Mouse (Mus musculus) neural tube, embryonic 14.5 days (tissue): ENCODE data around the gene A830018L16Rik. TPM values are rescaled to one million over a fixed set of nuclear protein-coding genes. Genes with fewer than 3 reads are reported as not detected.
"Not testable (repeated sequence)": the region's sequence is repeated elsewhere in the genome, so short reads cannot be mapped to it uniquely, and the experiment has no call there.

ENCODE experiments used
- ATAC-seq: fragments of 200-750 bp; cut with Nextera tagmentation; 2 replicates; pipeline ENCODE4 v1.8.0; 2017; ENCODE audit warnings: low read depth, mild to moderate bottlenecking, moderate TSS enrichment, moderate library complexity
- H3K27ac ChIP-seq: fragments of 300-500 bp; sonication (generic); 2 replicates; pipeline ENCODE4 v1.5.1; 2014; ENCODE audit warnings: low read depth, mild to moderate bottlenecking, control low read depth, low read length, moderate library complexity, mixed read lengths
- H3K27me3 ChIP-seq: fragments of 300-500 bp; sonication (generic); 2 replicates; pipeline ENCODE4 v1.6.1; 2014; ENCODE audit warnings: low read length; ENCODE audit not compliant: control insufficient read depth, insufficient read depth
- H3K36me3 ChIP-seq: fragments of 300-500 bp; sonication (generic); 2 replicates; pipeline ENCODE4 v1.6.1; 2014; ENCODE audit warnings: low read length, mixed read lengths; ENCODE audit not compliant: control insufficient read depth, insufficient read depth
- H3K4me1 ChIP-seq: fragments of 300-500 bp; sonication (generic); 2 replicates; pipeline ENCODE4 v1.6.1; 2014; ENCODE audit warnings: low read length; ENCODE audit not compliant: control insufficient read depth, insufficient read depth
- H3K4me2 ChIP-seq: fragments of 300-500 bp; sonication (generic); 2 replicates; pipeline ENCODE4 v1.6.1; 2014; ENCODE audit warnings: mild to moderate bottlenecking, low read depth, low read length, control low read depth
- H3K4me3 ChIP-seq: fragments of 300-500 bp; sonication (generic); 2 replicates; pipeline ENCODE4 v1.5.1; 2014; ENCODE audit warnings: low read depth, low read length, control low read depth, mixed read lengths
- H3K9ac ChIP-seq: fragments of 300-500 bp; sonication (generic); replicated peaks from 2 replicates; pipeline ENCODE4 v1.6.1; 2014; ENCODE audit warnings: low read depth, mild to moderate bottlenecking, control low read depth, low read length, mixed read lengths
- H3K9me3 ChIP-seq: fragments of 300-500 bp; sonication (generic); 2 replicates; pipeline ENCODE4 v1.6.1; 2016; ENCODE audit warnings: low read length; ENCODE audit not compliant: control insufficient read depth
- WGBS: fragments of 180-500 bp; shearing (Covaris S2); extraction: QIAGEN DNeasy Blood & Tissue Kit; methylation state at CpG from one replicate; pipeline ENCODE4 v1.1.7; 2014; 5-methylcytosine and 5-hydroxymethylcytosine counted together
- polyA plus RNA-seq: library from polyadenylated mRNA; unstranded; fragments of >200 nt; fragmentation: Nextera tagmentation; extraction: Ambion mirVana; gene quantifications from 2 replicates; pipeline ENCODE4 v1.2.1, GENCODE M21; 2014

The A830018L16Rik gene
- polyA plus RNA-seq, 1 experiment from 2014 or later: 26.3 TPM

- Histone ChIP-seq H3K4me2 (no peak overlapping the region), H3K27me3 (no peaks in the 10 kb centered on the region), H3K9ac (no peak overlapping the region), H3K4me3 (no peak overlapping the region), H3K4me1 (no peaks in the 10 kb centered on the region), H3K36me3 (no peaks in the 10 kb centered on the region), H3K9me3 (no peaks in the 10 kb centered on the region), H3K27ac (no peak overlapping the region)
- ATAC-seq: peak; percentile 51; the same call in 1 of the 2 replicates
- WGBS: 88% methylated on average over 1 of the region's 1 CpGs
Measured at GRCm38 (mm10) chr1:11458353-11458752, 44.4 kb downstream of the A830018L16Rik start.

DNA sequence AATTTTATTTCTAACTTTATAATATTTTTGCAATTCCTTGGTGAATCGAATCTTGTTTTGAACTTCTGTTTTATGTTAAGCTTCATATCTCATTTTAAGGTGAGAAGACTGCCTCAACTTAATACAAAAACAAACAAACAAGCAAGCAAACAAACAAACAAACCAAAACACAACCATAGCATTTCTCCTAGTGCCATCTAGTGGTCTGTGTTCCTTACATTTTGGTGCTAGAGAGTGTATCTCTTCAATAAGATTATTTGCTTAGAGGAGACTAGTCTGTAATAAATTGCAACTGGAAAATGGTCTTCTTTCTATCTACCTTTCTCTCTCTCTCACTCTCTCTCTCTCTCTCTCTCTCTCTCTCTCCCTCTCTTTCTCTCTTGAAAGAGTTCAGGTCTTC is 52.4 kb downstream of the A830018L16Rik start:
- Histone ChIP-seq H3K4me1 (no peaks in the 10 kb centered on the region), H3K36me3 (no peaks in the 10 kb centered on the region), H3K9ac (no peak overlapping the region), H3K27ac (no peak overlapping the region), H3K9me3 (no peaks in the 10 kb centered on the region), H3K27me3 (no peaks in the 10 kb centered on the region), H3K4me3 (no peak overlapping the region), H3K4me2 (no peak overlapping the region)
- WGBS: 74% methylated on average over 1 of the region's 1 CpGs
- ATAC-seq: no peak

GRCm38 (mm10) chr1:11467065-11467643 is 53.2 kb downstream of the A830018L16Rik start:
- ATAC-seq: no peak
- Histone ChIP-seq H3K4me2 (no peak overlapping the region), H3K36me3 (no peaks in the 10 kb centered on the region), H3K27ac (no peak overlapping the region), H3K9me3 (no peaks in the 10 kb centered on the region), H3K27me3 (no peaks in the 10 kb centered on the region), H3K4me3 (no peak overlapping the region), H3K9ac (no peak overlapping the region), H3K4me1 (no peaks in the 10 kb centered on the region)
- WGBS: 65% methylated on average over 5 of the region's 5 CpGs

DNA sequence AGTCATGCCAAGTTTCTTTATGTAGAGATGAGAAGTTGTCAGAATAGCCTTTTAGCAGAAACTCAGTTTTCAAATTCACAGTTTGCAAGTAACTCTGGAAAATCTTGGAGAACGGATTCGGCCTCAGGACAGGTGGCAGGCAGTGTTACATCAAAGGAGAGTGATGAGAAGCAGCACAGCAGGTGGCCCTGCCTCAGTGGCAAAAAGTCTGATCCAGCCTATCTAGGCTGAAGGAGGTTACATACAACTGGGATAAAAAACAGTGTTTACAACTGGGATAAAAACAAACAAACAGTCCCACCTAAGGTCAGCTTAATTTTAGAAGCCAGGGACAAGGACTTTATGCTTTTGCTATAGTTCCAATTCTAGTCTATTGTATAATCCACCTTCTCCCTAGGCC is 79.0 kb downstream of the A830018L16Rik start:
- no peak for ATAC-seq
- Histone ChIP-seq H3K9ac (no peak overlapping the region), H3K4me1 (no peaks in the 10 kb centered on the region), H3K27me3 (no peaks in the 10 kb centered on the region), H3K27ac (no peak overlapping the region), H3K36me3 (no peaks in the 10 kb centered on the region), H3K9me3 (no peaks in the 10 kb centered on the region), H3K4me2 (no peak overlapping the region), H3K4me3 (no peak overlapping the region)
- 82% methylated on average over 2 of the region's 2 CpGs for WGBS

DNA sequence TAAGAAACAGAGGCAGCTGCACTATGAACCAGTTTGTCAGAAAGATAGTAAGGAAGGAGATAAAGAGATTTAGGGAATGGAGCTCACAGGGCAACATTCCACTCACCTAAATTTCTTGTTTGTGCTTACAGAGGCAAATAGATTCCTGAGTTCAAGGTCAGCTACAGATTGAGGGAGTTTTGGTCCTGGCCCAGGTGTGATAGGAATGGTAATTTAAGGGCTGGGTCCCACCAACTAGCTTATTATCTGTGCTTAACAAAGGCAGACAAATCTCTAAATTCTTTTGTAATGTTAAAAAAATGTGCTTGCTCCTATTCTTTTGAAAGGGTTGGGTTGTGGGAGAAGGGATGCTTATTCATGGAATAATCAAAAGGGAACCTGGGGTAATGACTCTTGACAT is 87.7 kb downstream of the A830018L16Rik start:
- no peak overlapping the region for H3K4me2 ChIP-seq
- H3K27me3 ChIP-seq: no peaks in the 10 kb centered on the region
- no peaks in the 10 kb centered on the region for H3K9me3 ChIP-seq
- no peak for ATAC-seq
- no peaks in the 10 kb centered on the region for H3K4me1 ChIP-seq
- no peak overlapping the region for H3K4me3 ChIP-seq
- no peak overlapping the region for H3K27ac ChIP-seq
- H3K36me3 ChIP-seq: no peaks in the 10 kb centered on the region
- no peak overlapping the region for H3K9ac ChIP-seq

GRCm38 (mm10) chr1:11549810-11550209 is 135.9 kb downstream of the A830018L16Rik start:
- not testable (repeated sequence) for H3K4me3 ChIP-seq, H3K9ac ChIP-seq, H3K4me2 ChIP-seq, H3K9me3 ChIP-seq, H3K4me1 ChIP-seq, H3K27ac ChIP-seq, ATAC-seq, H3K27me3 ChIP-seq, H3K36me3 ChIP-seq
- 88% methylated on average over 1 of the region's 1 CpGs for WGBS

- 0 out of 2 replicates have a peak, but pooled peaks have one; percentile 62 for ATAC-seq
- 13% methylated on average over 6 of the region's 6 CpGs for WGBS
- H3K4me3 ChIP-seq: no peak overlapping the region
Measured at GRCm38 (mm10) chr1:11565309-11565708, 151.4 kb downstream of the A830018L16Rik start.

GRCm38 (mm10) chr1:11566730-11567129 is 152.8 kb downstream of the A830018L16Rik start:
- Histone ChIP-seq H3K4me2 (no peak overlapping the region), H3K4me3 (no peak overlapping the region), H3K27me3 (no peaks in the 10 kb centered on the region), H3K9ac (no peak overlapping the region), H3K27ac (no peak overlapping the region), H3K4me1 (no peaks in the 10 kb centered on the region), H3K36me3 (no peaks in the 10 kb centered on the region), H3K9me3 (no peaks in the 10 kb centered on the region)
- no peak for ATAC-seq
- 78% methylated on average over 2 of the region's 2 CpGs for WGBS

More at GRCm38 (mm10) chr1:11565309-11565708, 151.4 kb downstream of the A830018L16Rik start:
- H3K27me3 ChIP-seq: no peaks in the 10 kb centered on the region
- H3K27ac ChIP-seq: no peak overlapping the region
- no peaks in the 10 kb centered on the region for H3K9me3 ChIP-seq
- H3K36me3 ChIP-seq: no peaks in the 10 kb centered on the region
- no peak overlapping the region for H3K4me2 ChIP-seq
- no peak overlapping the region for H3K9ac ChIP-seq
- no peaks in the 10 kb centered on the region for H3K4me1 ChIP-seq

- ATAC-seq: no peak
- Histone ChIP-seq H3K9ac (no peak overlapping the region), H3K4me2 (no peak overlapping the region), H3K27ac (no peak overlapping the region), H3K27me3 (no peaks in the 10 kb centered on the region), H3K36me3 (no peaks in the 10 kb centered on the region), H3K4me3 (no peak overlapping the region), H3K9me3 (no peaks in the 10 kb centered on the region), H3K4me1 (no peaks in the 10 kb centered on the region)
Measured at GRCm38 (mm10) chr1:11567300-11567885, 153.5 kb downstream of the A830018L16Rik start.
